Mouse (Mus musculus) ES-E14 (cell line): ENCODE measurements around the gene Tcn2. TPM values are rescaled to one million over a fixed set of nuclear protein-coding genes. Genes with fewer than 3 reads are reported as not detected.

Experiments used
- DNase-seq: peaks from one replicate; pipeline ENCODE4 v3.0.0-alpha.2; 2013; ENCODE audit warnings: low read depth, low spot score
- H3K27ac ChIP-seq: 2 replicates; pipeline ENCODE4 v1.5.1; 2012; ENCODE audit warnings: low read depth, mild to moderate bottlenecking, low read length, moderate library complexity, mixed read lengths; ENCODE audit not compliant: poor library complexity, insufficient read depth, severe bottlenecking
- H3K36me3 ChIP-seq: 2 replicates; pipeline ENCODE4 v1.6.1; 2012; ENCODE audit warnings: mild to moderate bottlenecking, low read length, moderate library complexity, mixed read lengths; ENCODE audit not compliant: control insufficient read depth, poor library complexity, insufficient read depth, severe bottlenecking
- H3K4me1 ChIP-seq, 2 experiments: fragments of 150-350 bp in 1 of 2; sonication (generic) in 1 of 2; 2 replicates each; pipeline ENCODE4 v1.6.1; 2012; ENCODE audit warnings: low read length in 2 of 2, mild to moderate bottlenecking in 1 of 2, mixed read lengths in 1 of 2; ENCODE audit not compliant: control insufficient read depth in 2 of 2, insufficient read depth in 2 of 2, poor library complexity in 1 of 2
- H3K4me3 ChIP-seq, 2 experiments: fragments of 150-350 bp in 1 of 2; sonication (generic) in 1 of 2; 2 replicates each; pipeline ENCODE4 v1.5.1; 2012; ENCODE audit warnings: low read length in 2 of 2, low read depth in 1 of 2, mild to moderate bottlenecking in 1 of 2, mixed read lengths in 1 of 2; ENCODE audit not compliant: insufficient read depth in 1 of 2, poor library complexity in 1 of 2, severe bottlenecking in 1 of 2
- H3K9ac ChIP-seq: 2 replicates; pipeline ENCODE4 v1.6.1; 2012; ENCODE audit warnings: low read depth, mild to moderate bottlenecking, low read length, mixed read lengths; ENCODE audit not compliant: poor library complexity, insufficient read depth, severe bottlenecking
- H3K9me3 ChIP-seq: fragments of 150-350 bp; sonication (generic); 2 replicates; pipeline ENCODE4 v1.6.1; 2012; ENCODE audit warnings: low read depth, mild to moderate bottlenecking, low read length; ENCODE audit not compliant: control insufficient read depth, insufficient read depth
- CHD2 ChIP-seq: IDR thresholded peaks from 2 replicates; pipeline ENCODE4 v1.6.1; 2014; ENCODE audit warnings: mild to moderate bottlenecking, low read depth, low read length, inconsistent platforms
- HCFC1 ChIP-seq: IDR thresholded peaks from 2 replicates; pipeline ENCODE4 v1.6.1; 2012; ENCODE audit warnings: low read length, inconsistent platforms, borderline replicate concordance; ENCODE audit not compliant: insufficient read depth
- MAFK ChIP-seq: IDR thresholded peaks from 2 replicates; pipeline ENCODE4 v1.6.1; 2014; ENCODE audit warnings: mild to moderate bottlenecking, low read depth, low read length, inconsistent platforms; ENCODE audit not compliant: insufficient read depth
- ZC3H11A ChIP-seq: IDR thresholded peaks from 2 replicates; pipeline ENCODE4 v1.6.1; 2012; ENCODE audit warnings: low read depth, mild to moderate bottlenecking, inconsistent platforms, low read length, borderline replicate concordance
- ZNF384 ChIP-seq: IDR thresholded peaks from 2 replicates; pipeline ENCODE4 v1.6.1; 2012; ENCODE audit warnings: low read depth, low read length, inconsistent platforms
- in situ Hi-C, 2 experiments: fragments of 600-800 bp; cut with MboI; formaldehyde crosslinking; loops; one replicate each; pipeline ENCODE4 v1.15.1; 2025; ENCODE audit warnings: low sequenced_read_pairs in 2 of 2, inconsistent platforms in 1 of 2; ENCODE audit not compliant: unreplicated experiment in 2 of 2
- total RNA-seq: library from RNA; depleted of rRNA; stranded (reverse); fragments of 300-350 nt; gene quantifications from 2 replicates; pipeline ENCODE4 v1.2.3, GENCODE M21; 2012

The Tcn2 gene
- total RNA-seq, 1 experiment: 32.4 TPM

- Histone ChIP-seq H3K4me1 (no peaks in the 10 kb centered on the region), H3K9ac (peak within 1 kb of the TSS; percentile 63), H3K36me3 (peaks cover 3% of the 10 kb centered on the region; the same call in 1 of the 2 replicates), H3K4me3 (peak within 1 kb of the TSS; percentile 66 to 79), H3K27ac (peak within 1 kb of the TSS; percentile 54; the same call in 1 of the 2 replicates), H3K9me3 (no peaks in the 10 kb centered on the region)
- TF ChIP-seq CHD2 (no peak), ZC3H11A (no peak), HCFC1 (no peak; the same call in 1 of the 2 replicates), ZNF384 (no peak), MAFK (no peak)
- peak; percentile 97 for DNase-seq
- in situ Hi-C loops: no loop called here
Observed at GRCm38 (mm10) chr11:3894406-3895281, 37.3 kb downstream of the Tcn2 start, which contains the start of the genes 4921536K21Rik and Dusp18. TSS of gene 4921536K21Rik (minus strand) at chr11:3895098. TSS of gene Dusp18 (plus strand) at chr11:3895240.

DNA sequence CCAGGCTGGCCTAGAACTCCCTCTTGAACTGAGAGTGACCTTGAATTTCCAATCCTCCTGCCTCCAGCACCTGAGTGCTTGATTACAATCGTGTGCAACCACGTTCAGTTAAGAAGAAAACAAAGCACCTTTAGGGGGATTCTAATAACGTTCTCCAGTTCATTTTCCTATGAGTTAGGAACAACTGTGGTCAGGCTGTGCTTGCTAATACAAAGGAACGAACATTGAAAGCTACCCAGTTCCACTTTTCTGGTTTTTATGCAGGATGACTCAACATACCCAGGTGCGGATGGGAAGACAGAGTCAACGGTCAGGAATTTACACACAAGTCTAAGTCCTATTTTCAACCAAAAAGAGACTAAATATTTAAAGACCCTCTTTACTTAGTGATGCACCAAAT is 38.0 kb downstream of the Tcn2 start:
- H3K9me3 ChIP-seq: no peaks in the 10 kb centered on the region
- H3K27ac ChIP-seq: no peak overlapping the region
- peaks cover 3% of the 10 kb centered on the region; the same call in 1 of the 2 replicates for H3K36me3 ChIP-seq
- no peak for DNase-seq
- no peak for TF ChIP-seq HCFC1
- no peak for TF ChIP-seq CHD2
- no peak for TF ChIP-seq MAFK
- no peak for TF ChIP-seq ZC3H11A
- no peak for TF ChIP-seq ZNF384
- H3K9ac ChIP-seq: no peak overlapping the region
- no peaks in the 10 kb centered on the region for H3K4me1 ChIP-seq
- in situ Hi-C loops: no loop called here
- H3K4me3 ChIP-seq: peak overlapping the region in 1 of 2 experiments; percentile 79; a peak in 2 of 4 replicates

DNA sequence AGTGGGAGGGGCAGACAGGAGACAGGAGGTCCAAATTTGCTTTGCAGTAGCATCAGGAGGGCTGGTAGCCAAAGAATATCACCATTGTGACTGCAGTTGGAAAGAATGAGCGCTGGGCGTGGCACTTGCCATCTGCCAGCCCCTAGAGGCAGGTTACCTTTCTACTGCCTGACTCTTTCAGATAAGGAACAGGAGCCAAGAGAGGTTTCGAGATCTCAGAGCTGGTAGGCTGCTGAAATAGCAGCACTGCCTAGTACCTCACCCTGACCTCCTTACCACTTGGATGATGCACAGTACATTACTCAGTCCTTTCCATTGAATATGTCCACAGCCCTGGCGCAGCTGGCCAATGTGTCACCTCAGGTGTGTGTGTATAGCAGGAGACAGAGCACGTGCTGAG is 44.6 kb downstream of the Tcn2 start:
- no peak overlapping the region for H3K9ac ChIP-seq
- H3K4me1 ChIP-seq: peaks cover 0 to 7% of the 10 kb centered on the region in 2 experiments; a peak in 1 of 4 replicates
- TF ChIP-seq MAFK (no peak), ZC3H11A (no peak), CHD2 (no peak), ZNF384 (no peak), HCFC1 (no peak)
- no peak for DNase-seq
- H3K27ac ChIP-seq: no peak overlapping the region
- in situ Hi-C loops: no loop called here
- no peaks in the 10 kb centered on the region for H3K9me3 ChIP-seq
- no peaks in the 10 kb centered on the region for H3K36me3 ChIP-seq
- no peak overlapping the region for H3K4me3 ChIP-seq

- no peak for DNase-seq
- H3K9me3 ChIP-seq: no peaks in the 10 kb centered on the region
- no peak overlapping the region for H3K9ac ChIP-seq
- H3K27ac ChIP-seq: no peak overlapping the region
- in situ Hi-C loops: no loop called here
- no peak overlapping the region for H3K4me3 ChIP-seq
- TF ChIP-seq ZNF384 (no peak), MAFK (no peak), ZC3H11A (no peak), CHD2 (no peak), HCFC1 (no peak)
- H3K4me1 ChIP-seq: peaks cover 0 to 9% of the 10 kb centered on the region in 2 experiments; a peak in 1 of 4 replicates
- H3K36me3 ChIP-seq: no peaks in the 10 kb centered on the region
Observed at GRCm38 (mm10) chr11:3883711-3884110, 48.2 kb downstream of the Tcn2 start.
